Mouse (Mus musculus) embryo, embryonic 11 days (tissue): ENCODE data around the gene Nepro.

ENCODE experiments used
- DNase-seq: peaks from one replicate; pipeline ENCODE4 v3.0.0-alpha.2; 2015

Nepro gene

GRCm38 (mm10) chr16:44724083-44724787 is at the start of gene Nepro:
Nepro (plus strand) TSS chr16:44724301.
- peak; percentile 95 for DNase-seq

GRCm38 (mm10) chr16:44676357-44676756 is 47.7 kb upstream of the Nepro start:
- no peak for DNase-seq

- peak; percentile 60 for DNase-seq
Measured at GRCm38 (mm10) chr16:44679082-44679481, 45.0 kb upstream of the Nepro start.

GRCm38 (mm10) chr16:44679503-44679971 is 44.6 kb upstream of the Nepro start:
- DNase-seq = peak; percentile 89

- DNase-seq = no peak
Measured at GRCm38 (mm10) chr16:44680756-44681498, 43.2 kb upstream of the Nepro start.

- DNase-seq = no peak
Measured at GRCm38 (mm10) chr16:44684646-44685045, 39.5 kb upstream of the Nepro start.

- no peak for DNase-seq
Measured at GRCm38 (mm10) chr16:44685401-44685800, 38.7 kb upstream of the Nepro start.

GRCm38 (mm10) chr16:44686991-44687718 is 36.9 kb upstream of the Nepro start:
- peak; percentile 83 for DNase-seq

GRCm38 (mm10) chr16:44687719-44688420 is 36.2 kb upstream of the Nepro start:
- peak; percentile 82 for DNase-seq

- DNase-seq = peak; percentile 67
Measured at GRCm38 (mm10) chr16:44688507-44688906, 35.6 kb upstream of the Nepro start.

- no peak for DNase-seq
Measured at GRCm38 (mm10) chr16:44690501-44690900, 33.6 kb upstream of the Nepro start.

- DNase-seq = no peak
Measured at GRCm38 (mm10) chr16:44691066-44691465, 33.0 kb upstream of the Nepro start.

- DNase-seq = no peak
Measured at GRCm38 (mm10) chr16:44691561-44692141, 32.5 kb upstream of the Nepro start.

GRCm38 (mm10) chr16:44692541-44692940 is 31.6 kb upstream of the Nepro start:
- no peak for DNase-seq

- DNase-seq = no peak
Measured at GRCm38 (mm10) chr16:44693695-44694094, 30.4 kb upstream of the Nepro start.

GRCm38 (mm10) chr16:44695214-44695858 is 28.8 kb upstream of the Nepro start:
- peak; percentile 27 for DNase-seq

GRCm38 (mm10) chr16:44695859-44696620 is 28.1 kb upstream of the Nepro start:
- peak; percentile 41 for DNase-seq

GRCm38 (mm10) chr16:44697473-44698205 is 26.5 kb upstream of the Nepro start:
- no peak for DNase-seq

- no peak for DNase-seq
Measured at GRCm38 (mm10) chr16:44701155-44701554, 22.9 kb upstream of the Nepro start.

GRCm38 (mm10) chr16:44702272-44702671 is 21.8 kb upstream of the Nepro start:
- no peak for DNase-seq
